Mouse (Mus musculus): ENCODE measurements around the gene Slc7a11. TPM values are rescaled to one million over a fixed set of nuclear protein-coding genes. Genes with fewer than 3 reads are reported as not detected.
A peak's percentile ranks its signal among the peaks of the same experiment; 100 is the strongest.

Slc7a11 gene
- polyA plus RNA-seq, 1 experiment from 2014 or later, result 1.2 TPM

GRCm38 (mm10) chr3:49929496-49929895 lies 513.9 kb downstream of the Slc7a11 start:
- H3K36me3 ChIP-seq (ENCODE audit: control insufficient read depth, insufficient read depth, low read length), result no peaks in the 10 kb centered on the region
- H3K27ac ChIP-seq (ENCODE audit: low read depth, low read length), result no peak overlapping the region
- no peaks in the 10 kb centered on the region for H3K4me1 ChIP-seq (ENCODE audit: control insufficient read depth, insufficient read depth, low read length)
- no peak overlapping the region for H3K4me2 ChIP-seq (ENCODE audit: low read depth)
- H3K4me3 ChIP-seq (ENCODE audit: low read depth, low read length), result no peak overlapping the region
- no peaks in the 10 kb centered on the region for H3K27me3 ChIP-seq (ENCODE audit: control insufficient read depth, insufficient read depth, low read length)
- DNase-seq (ENCODE audit: low spot score) (no peak), ATAC-seq (ENCODE audit: insufficient read depth, low FRiP score, low TSS enrichment) (no peak)
- no peak overlapping the region for H3K9ac ChIP-seq (ENCODE audit: low read length)
- no peaks in the 10 kb centered on the region for H3K9me3 ChIP-seq (ENCODE audit: control insufficient read depth, low read length)

- no peak overlapping the region for H3K4me3 ChIP-seq (ENCODE audit: low read depth, low read length)
- no peaks in the 10 kb centered on the region for H3K4me1 ChIP-seq (ENCODE audit: control insufficient read depth, insufficient read depth, low read length)
- H3K4me2 ChIP-seq (ENCODE audit: low read depth), result no peak overlapping the region
- no peaks in the 10 kb centered on the region for H3K27me3 ChIP-seq (ENCODE audit: control insufficient read depth, insufficient read depth, low read length)
- H3K27ac ChIP-seq (ENCODE audit: low read depth, low read length), result no peak overlapping the region
- peak; percentile 19 for DNase-seq (ENCODE audit: low spot score)
- WGBS, result 40% methylated on average over 4 of the region's 4 CpGs
- ATAC-seq (ENCODE audit: insufficient read depth, low FRiP score, low TSS enrichment), result no peak
- H3K9ac ChIP-seq (ENCODE audit: low read length), result no peak overlapping the region
- no peaks in the 10 kb centered on the region for H3K36me3 ChIP-seq (ENCODE audit: control insufficient read depth, insufficient read depth, low read length)
- H3K9me3 ChIP-seq (ENCODE audit: control insufficient read depth, low read length), result no peaks in the 10 kb centered on the region
Measured at GRCm38 (mm10) chr3:49928509-49929263, 514.7 kb downstream of the Slc7a11 start.

- no peaks in the 10 kb centered on the region for H3K4me1 ChIP-seq (ENCODE audit: control insufficient read depth, insufficient read depth, low read length)
- DNase-seq (ENCODE audit: low spot score) (no peak), ATAC-seq (ENCODE audit: insufficient read depth, low FRiP score, low TSS enrichment) (no peak)
- no peak overlapping the region for H3K4me3 ChIP-seq (ENCODE audit: low read depth, low read length)
- H3K4me2 ChIP-seq (ENCODE audit: low read depth), result no peak overlapping the region
- no peak overlapping the region for H3K9ac ChIP-seq (ENCODE audit: low read length)
- H3K9me3 ChIP-seq (ENCODE audit: control insufficient read depth, low read length), result no peaks in the 10 kb centered on the region
- no peaks in the 10 kb centered on the region for H3K36me3 ChIP-seq (ENCODE audit: control insufficient read depth, insufficient read depth, low read length)
- 83% methylated on average over 2 of the region's 2 CpGs for WGBS
- no peaks in the 10 kb centered on the region for H3K27me3 ChIP-seq (ENCODE audit: control insufficient read depth, insufficient read depth, low read length)
- H3K27ac ChIP-seq (ENCODE audit: low read depth, low read length), result no peak overlapping the region
Measured at GRCm38 (mm10) chr3:49913929-49914328, 529.5 kb downstream of the Slc7a11 start.

- Histone ChIP-seq H3K4me2 (ENCODE audit: low read depth) (no peak overlapping the region), H3K4me3 (ENCODE audit: low read depth, low read length) (no peak overlapping the region), H3K4me1 (ENCODE audit: control insufficient read depth, insufficient read depth, low read length) (no peaks in the 10 kb centered on the region), H3K9me3 (ENCODE audit: control insufficient read depth, low read length) (no peaks in the 10 kb centered on the region), H3K27me3 (ENCODE audit: control insufficient read depth, insufficient read depth, low read length) (no peaks in the 10 kb centered on the region), H3K36me3 (ENCODE audit: control insufficient read depth, insufficient read depth, low read length) (no peaks in the 10 kb centered on the region), H3K9ac (ENCODE audit: low read length) (no peak overlapping the region), H3K27ac (ENCODE audit: low read depth, low read length) (no peak overlapping the region)
- WGBS, result 31% methylated on average over 1 of the region's 1 CpGs
- no peak for ATAC-seq (ENCODE audit: insufficient read depth, low FRiP score, low TSS enrichment)
- no peak for DNase-seq (ENCODE audit: low spot score)
Measured at GRCm38 (mm10) chr3:49910922-49911321, 532.5 kb downstream of the Slc7a11 start.

DNA sequence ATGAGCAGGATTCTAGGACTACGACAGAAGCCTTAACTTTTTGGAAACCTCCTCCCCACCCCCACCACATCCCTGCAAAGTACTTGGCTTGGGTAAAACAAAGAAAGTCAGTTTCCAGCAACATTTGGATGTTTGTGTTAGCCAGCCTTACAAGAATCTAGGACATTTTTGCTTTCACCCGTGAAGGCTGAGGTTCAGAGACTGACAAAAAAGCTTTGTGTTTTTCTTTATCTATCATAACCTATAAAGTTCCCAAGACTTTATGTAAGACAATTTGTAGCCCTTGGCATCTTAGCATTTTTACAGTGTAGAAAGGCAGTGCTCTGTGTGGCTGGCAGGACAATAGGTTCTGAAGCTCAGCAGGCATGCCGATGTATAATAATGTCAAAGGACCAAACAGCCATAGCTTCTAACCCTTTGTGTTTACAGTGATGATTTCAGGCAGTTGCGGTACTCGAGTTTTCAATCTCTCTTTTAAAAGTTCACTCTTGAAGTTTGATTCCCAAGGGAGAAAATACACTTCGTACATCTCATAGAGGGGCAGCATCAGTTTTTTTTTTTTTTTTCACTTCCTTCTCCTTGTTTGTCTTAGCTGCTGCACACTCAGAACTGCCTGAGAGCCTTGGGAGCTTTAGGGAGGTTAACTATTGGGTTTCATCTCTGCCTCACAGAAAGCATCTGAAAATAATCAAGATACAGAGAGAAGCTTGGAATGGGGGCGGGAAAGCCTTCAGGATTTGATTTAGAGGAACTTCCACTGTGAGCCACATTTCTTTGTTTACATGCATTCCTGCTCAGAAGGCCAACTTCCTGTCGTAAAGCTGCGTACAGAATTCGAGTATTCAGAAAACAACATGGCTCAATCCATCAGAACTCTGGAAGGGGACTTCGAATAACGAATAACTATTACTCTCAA lies 534.7 kb downstream of the Slc7a11 start:
- no peaks in the 10 kb centered on the region for H3K9me3 ChIP-seq (ENCODE audit: control insufficient read depth, low read length)
- no peaks in the 10 kb centered on the region for H3K4me1 ChIP-seq (ENCODE audit: control insufficient read depth, insufficient read depth, low read length)
- no peak overlapping the region for H3K4me2 ChIP-seq (ENCODE audit: low read depth)
- H3K27ac ChIP-seq (ENCODE audit: low read depth, low read length), result peak overlapping the region; percentile 45; the same call in 1 of the 2 replicates
- 19% methylated on average over 12 of the region's 12 CpGs for WGBS
- H3K27me3 ChIP-seq (ENCODE audit: control insufficient read depth, insufficient read depth, low read length), result no peaks in the 10 kb centered on the region
- H3K36me3 ChIP-seq (ENCODE audit: control insufficient read depth, insufficient read depth, low read length), result no peaks in the 10 kb centered on the region
- no peak overlapping the region for H3K4me3 ChIP-seq (ENCODE audit: low read depth, low read length)
- DNase-seq (ENCODE audit: low spot score), result peak; percentile 48
- ATAC-seq (ENCODE audit: insufficient read depth, low FRiP score, low TSS enrichment), result peak; percentile 48; the same call in 1 of the 2 replicates
- H3K9ac ChIP-seq (ENCODE audit: low read length), result no peak overlapping the region

GRCm38 (mm10) chr3:49893945-49894344 lies 549.5 kb downstream of the Slc7a11 start:
- H3K27ac ChIP-seq (ENCODE audit: low read depth, low read length), result no peak overlapping the region
- no peaks in the 10 kb centered on the region for H3K36me3 ChIP-seq (ENCODE audit: control insufficient read depth, insufficient read depth, low read length)
- no peaks in the 10 kb centered on the region for H3K27me3 ChIP-seq (ENCODE audit: control insufficient read depth, insufficient read depth, low read length)
- H3K4me2 ChIP-seq (ENCODE audit: low read depth), result no peak overlapping the region
- no peaks in the 10 kb centered on the region for H3K9me3 ChIP-seq (ENCODE audit: control insufficient read depth, low read length)
- no peak for DNase-seq (ENCODE audit: low spot score)
- H3K9ac ChIP-seq (ENCODE audit: low read length), result no peak overlapping the region
- no peak for ATAC-seq (ENCODE audit: insufficient read depth, low FRiP score, low TSS enrichment)
- H3K4me3 ChIP-seq (ENCODE audit: low read depth, low read length), result no peak overlapping the region
- no peaks in the 10 kb centered on the region for H3K4me1 ChIP-seq (ENCODE audit: control insufficient read depth, insufficient read depth, low read length)

DNA sequence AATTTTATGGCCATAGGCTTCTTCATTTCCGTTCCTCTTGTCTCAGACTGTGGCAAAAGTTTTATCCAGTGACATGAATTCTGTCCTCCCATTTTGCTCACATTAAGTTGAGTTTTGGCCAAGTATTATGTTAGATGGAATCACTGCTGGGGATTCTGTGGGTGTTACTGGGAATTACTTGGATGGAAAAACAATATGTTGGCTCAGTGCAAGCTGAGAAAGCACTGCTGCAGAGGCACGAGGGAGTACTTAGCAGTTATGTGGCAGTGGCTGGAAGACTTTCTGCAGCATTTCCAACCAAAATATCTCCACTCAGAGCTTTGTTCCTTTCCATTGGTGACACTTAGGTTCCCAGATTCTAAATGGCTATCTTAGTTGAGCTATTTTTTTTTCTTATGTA lies 556.1 kb downstream of the Slc7a11 start:
- Histone ChIP-seq H3K9ac (ENCODE audit: low read length) (no peak overlapping the region), H3K4me3 (ENCODE audit: low read depth, low read length) (no peak overlapping the region), H3K27ac (ENCODE audit: low read depth, low read length) (no peak overlapping the region), H3K9me3 (ENCODE audit: control insufficient read depth, low read length) (no peaks in the 10 kb centered on the region), H3K4me1 (ENCODE audit: control insufficient read depth, insufficient read depth, low read length) (peaks cover 9% of the 10 kb centered on the region), H3K36me3 (ENCODE audit: control insufficient read depth, insufficient read depth, low read length) (no peaks in the 10 kb centered on the region), H3K4me2 (ENCODE audit: low read depth) (no peak overlapping the region), H3K27me3 (ENCODE audit: control insufficient read depth, insufficient read depth, low read length) (no peaks in the 10 kb centered on the region)
- no peak for DNase-seq (ENCODE audit: low spot score)
- ATAC-seq (ENCODE audit: insufficient read depth, low FRiP score, low TSS enrichment), result no peak
- WGBS, result 46% methylated on average over 2 of the region's 2 CpGs

GRCm38 (mm10) chr3:49886220-49886945 lies 557.0 kb downstream of the Slc7a11 start:
- peak overlapping the region; percentile 21; the same call in 1 of the 2 replicates for H3K27ac ChIP-seq (ENCODE audit: low read depth, low read length)
- ATAC-seq (ENCODE audit: insufficient read depth, low FRiP score, low TSS enrichment), result peak; percentile 96
- H3K9ac ChIP-seq (ENCODE audit: low read length), result no peak overlapping the region
- no peak overlapping the region for H3K4me2 ChIP-seq (ENCODE audit: low read depth)
- DNase-seq (ENCODE audit: low spot score), result peak; percentile 54
- H3K9me3 ChIP-seq (ENCODE audit: control insufficient read depth, low read length), result no peaks in the 10 kb centered on the region
- H3K36me3 ChIP-seq (ENCODE audit: control insufficient read depth, insufficient read depth, low read length), result no peaks in the 10 kb centered on the region
- WGBS, result 28% methylated on average over 8 of the region's 8 CpGs
- H3K27me3 ChIP-seq (ENCODE audit: control insufficient read depth, insufficient read depth, low read length), result no peaks in the 10 kb centered on the region
- H3K4me1 ChIP-seq (ENCODE audit: control insufficient read depth, insufficient read depth, low read length), result peaks cover 9% of the 10 kb centered on the region
- no peak overlapping the region for H3K4me3 ChIP-seq (ENCODE audit: low read depth, low read length)
